Mouse (Mus musculus) testis, adult 2 months (tissue): ENCODE results near the gene Klf1. TPM values are rescaled to one million over a fixed set of nuclear protein-coding genes. Genes with fewer than 3 reads are reported as not detected.
A peak's percentile ranks its signal among the peaks of the same experiment; 100 is the strongest.

ENCODE experiments used
- H3K27ac ChIP-seq: fragments of 200-500 bp; 2 replicates; pipeline ENCODE4 v1.5.1; 2012; ENCODE audit warnings: low read depth, low read length; ENCODE audit not compliant: control insufficient read depth, insufficient read depth
- H3K27me3 ChIP-seq: fragments of 200-500 bp; 2 replicates; pipeline ENCODE4 v1.6.1; 2012; ENCODE audit warnings: mild to moderate bottlenecking, low read length, moderate library complexity; ENCODE audit not compliant: control insufficient read depth, insufficient read depth
- H3K36me3 ChIP-seq: fragments of 200-500 bp; 2 replicates; pipeline ENCODE4 v1.6.1; 2012; ENCODE audit warnings: mild to moderate bottlenecking, low read length; ENCODE audit not compliant: control insufficient read depth, insufficient read depth
- H3K4me1 ChIP-seq: fragments of 200-500 bp; 2 replicates; pipeline ENCODE4 v1.6.1; 2012; ENCODE audit warnings: low read length; ENCODE audit not compliant: control insufficient read depth, insufficient read depth
- H3K4me3 ChIP-seq: fragments of 200-500 bp; 2 replicates; pipeline ENCODE4 v1.5.1; 2012; ENCODE audit warnings: low read depth, mild to moderate bottlenecking, low read length, moderate library complexity, mixed read lengths; ENCODE audit not compliant: control insufficient read depth
- CTCF ChIP-seq: fragments of 200-500 bp; IDR thresholded peaks from 2 replicates; pipeline ENCODE4 v1.5.1; 2012; ENCODE audit warnings: low read depth, mild to moderate bottlenecking, inconsistent platforms, low read length, moderate library complexity; ENCODE audit not compliant: control insufficient read depth, insufficient read depth, insufficient replicate concordance
- POLR2A ChIP-seq: fragments of 200-500 bp; IDR thresholded peaks from 2 replicates; pipeline ENCODE4 v1.6.1; 2012; ENCODE audit warnings: low read depth, mild to moderate bottlenecking, inconsistent platforms, low read length, moderate library complexity; ENCODE audit not compliant: control insufficient read depth
- polyA plus RNA-seq: library from polyadenylated mRNA; depleted of rRNA; stranded (reverse); fragments of >200 nt; gene quantifications from 2 replicates; pipeline ENCODE4 v1.2.3, GENCODE M21; 2012

The Klf1 gene
- polyA plus RNA-seq, 1 experiment, result 0.36 TPM

DNA sequence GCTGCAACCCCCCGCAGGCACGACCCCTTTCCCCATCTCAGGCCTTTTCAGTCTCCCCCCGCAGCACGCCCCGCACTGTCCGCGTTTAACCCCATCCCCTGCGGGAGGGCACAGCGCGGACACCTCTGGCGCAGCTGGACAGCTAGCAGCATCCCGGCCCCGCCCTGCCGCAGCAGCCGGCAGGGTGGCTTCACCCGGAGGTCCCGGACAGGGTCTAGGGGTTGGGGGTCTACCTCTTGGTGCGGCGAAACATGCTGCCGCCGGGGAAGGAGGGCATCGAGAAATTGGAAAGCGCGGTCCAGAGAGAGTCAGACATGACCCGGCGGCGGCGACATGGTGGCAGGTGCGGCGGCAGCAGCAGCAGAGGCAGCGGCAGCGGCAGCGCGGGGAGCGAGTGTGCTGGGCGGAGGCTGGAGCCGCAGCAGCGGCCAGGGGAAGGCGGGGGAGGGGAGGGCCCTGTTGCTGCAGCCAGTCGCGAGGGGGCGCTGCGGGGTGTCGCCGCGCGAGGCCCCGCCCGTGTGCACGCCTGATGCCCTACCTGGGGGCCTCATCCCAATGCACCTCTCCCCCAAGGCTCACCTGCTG is 35.3 kb downstream of the Klf1 start, which contains the start of gene Mast1:
Gene Mast1, minus strand, starts transcription at position 398 of the 585 bp plus-strand sequence.
- H3K4me3 ChIP-seq, result peak within 1 kb of the TSS; percentile 67
- peaks cover 18% of the 10 kb centered on the region for H3K4me1 ChIP-seq
- no peak for TF ChIP-seq POLR2A
- peak; percentile 67 for TF ChIP-seq CTCF
- H3K27me3 ChIP-seq, result no peaks in the 10 kb centered on the region
- H3K27ac ChIP-seq, result no peak within 1 kb of the TSS
- no peaks in the 10 kb centered on the region for H3K36me3 ChIP-seq

DNA sequence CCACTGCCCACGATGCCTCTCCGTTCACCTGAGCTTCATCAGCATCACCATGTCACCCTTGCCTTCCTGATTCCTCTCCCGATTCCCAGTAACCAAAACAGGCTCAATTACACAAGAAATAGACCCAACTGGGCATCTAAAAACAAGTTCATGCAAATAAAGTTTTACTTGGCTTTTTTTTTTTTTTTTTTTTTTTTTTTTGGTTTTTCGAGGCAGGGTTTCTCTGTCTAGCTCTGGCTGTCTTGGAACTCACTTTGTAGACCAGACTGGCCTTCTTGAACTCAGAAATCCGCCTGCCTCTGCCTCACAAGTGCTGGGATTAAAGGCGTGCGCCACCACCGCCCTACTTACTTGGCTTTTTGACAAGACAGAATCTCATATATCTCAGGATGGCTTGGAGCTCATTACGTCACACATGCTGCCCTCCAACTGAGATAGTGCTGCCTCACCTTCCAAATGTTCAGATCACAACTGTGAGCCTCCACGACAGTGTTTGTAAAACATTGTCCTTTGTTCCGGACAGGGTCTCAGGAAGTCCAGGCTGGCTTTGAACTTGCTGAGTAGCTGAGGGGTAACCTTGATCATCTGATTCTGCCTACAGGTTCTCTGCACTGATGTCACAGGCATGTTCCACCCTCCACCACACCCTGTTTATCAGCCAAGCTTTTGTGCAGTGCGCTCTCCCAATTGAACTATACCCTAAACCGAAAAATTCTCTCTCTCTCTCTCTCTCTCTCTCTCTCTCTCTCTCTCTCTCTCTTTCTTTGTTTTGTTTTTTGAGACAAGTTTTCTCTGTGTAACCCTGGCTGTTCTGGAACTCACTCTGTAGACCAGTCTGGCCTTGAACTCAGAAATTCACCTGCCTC is 36.1 kb downstream of the Klf1 start:
- Histone ChIP-seq H3K36me3 (no peaks in the 10 kb centered on the region), H3K27me3 (no peaks in the 10 kb centered on the region), H3K27ac (no peak overlapping the region), H3K4me3 (no peak overlapping the region), H3K4me1 (peaks cover 18% of the 10 kb centered on the region)
- TF ChIP-seq CTCF, result no peak
- no peak for TF ChIP-seq POLR2A

DNA sequence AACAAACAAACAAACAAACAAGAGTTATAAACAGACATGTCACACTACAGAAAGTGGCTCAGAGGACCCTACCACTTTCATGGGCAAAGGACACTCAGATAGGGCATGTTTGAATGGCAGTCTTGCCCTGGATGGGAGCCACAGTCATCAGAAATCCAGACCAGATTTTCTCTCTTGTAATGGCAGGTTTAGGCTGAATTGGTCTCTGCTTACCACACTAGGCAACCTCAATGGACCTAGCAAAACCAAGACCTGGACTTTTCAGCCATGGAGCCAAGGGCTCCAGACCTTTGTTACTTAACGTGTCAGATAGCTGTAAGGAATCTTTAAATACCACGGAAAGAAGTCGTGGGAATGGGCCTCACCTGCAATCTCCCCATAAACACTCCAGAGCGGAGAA is 42.0 kb downstream of the Klf1 start:
- TF ChIP-seq CTCF, result no peak
- no peak for TF ChIP-seq POLR2A
- Histone ChIP-seq H3K4me1 (peaks cover 24% of the 10 kb centered on the region), H3K27me3 (peaks cover 2% of the 10 kb centered on the region; the same call in 1 of the 2 replicates), H3K4me3 (peak overlapping the region; percentile 29; the same call in 1 of the 2 replicates), H3K36me3 (no peaks in the 10 kb centered on the region), H3K27ac (peak overlapping the region; percentile 95)

DNA sequence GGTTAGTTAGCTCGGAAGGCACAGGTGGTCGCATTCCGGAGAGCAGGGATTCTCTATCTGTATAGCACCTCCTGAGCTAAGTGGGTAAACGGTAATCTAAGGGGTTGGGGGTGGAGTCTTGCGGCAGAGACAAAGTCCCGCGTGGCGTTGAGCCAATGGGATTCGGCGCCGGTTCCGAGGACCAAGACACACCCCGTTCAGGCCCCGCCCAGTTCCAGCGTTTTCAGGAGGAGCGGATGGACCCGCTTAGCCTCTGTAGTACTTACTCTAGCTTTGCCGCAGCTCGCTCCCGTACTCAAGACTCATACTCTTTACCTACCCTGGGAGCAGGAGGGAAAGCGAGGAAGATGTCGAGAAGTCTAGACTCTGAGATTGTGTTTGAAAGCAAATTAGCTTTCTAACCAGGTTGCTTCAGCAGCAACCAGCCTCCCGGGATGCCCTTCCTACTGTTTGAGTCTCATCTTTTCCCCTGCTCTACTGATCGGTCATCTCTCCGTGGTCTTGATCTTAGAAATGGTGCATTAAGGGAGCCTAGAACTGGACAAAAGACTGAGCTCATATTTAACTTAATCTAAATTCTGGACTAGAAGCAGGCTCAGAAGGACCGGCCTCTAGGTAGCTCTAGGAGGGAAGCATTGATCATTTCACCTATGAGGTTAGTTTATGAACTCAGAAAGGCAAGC is 42.9 kb downstream of the Klf1 start:
- peaks cover 2% of the 10 kb centered on the region; the same call in 1 of the 2 replicates for H3K27me3 ChIP-seq
- no peaks in the 10 kb centered on the region for H3K36me3 ChIP-seq
- peak overlapping the region; percentile 95 for H3K27ac ChIP-seq
- peaks cover 24% of the 10 kb centered on the region for H3K4me1 ChIP-seq
- peak; percentile 32; the same call in 1 of the 2 replicates for TF ChIP-seq POLR2A
- TF ChIP-seq CTCF, result no peak
- peak overlapping the region; percentile 76 for H3K4me3 ChIP-seq

DNA sequence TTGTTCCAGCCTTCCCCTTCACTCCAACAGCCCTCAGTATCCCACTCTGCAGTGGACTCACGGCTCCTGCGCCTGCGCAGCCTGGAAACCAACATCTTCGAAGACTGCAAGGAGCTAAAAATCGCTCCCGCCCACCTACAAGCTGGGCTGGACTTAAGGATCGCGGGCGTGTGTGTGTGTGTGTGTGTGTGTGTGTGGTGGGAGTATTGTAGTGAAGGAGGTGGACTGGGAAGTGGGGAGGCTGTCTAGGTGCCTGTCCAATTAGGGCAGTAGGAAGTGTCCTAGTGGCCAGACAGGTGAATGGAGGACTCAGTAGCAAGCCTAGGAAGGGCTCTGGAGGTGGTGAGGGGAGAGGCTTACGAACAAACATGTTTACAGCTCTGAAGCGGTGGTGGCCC is 43.5 kb downstream of the Klf1 start:
- Histone ChIP-seq H3K36me3 (no peaks in the 10 kb centered on the region), H3K27ac (no peak overlapping the region), H3K4me3 (peak overlapping the region; percentile 28), H3K4me1 (peaks cover 24% of the 10 kb centered on the region), H3K27me3 (peaks cover 2% of the 10 kb centered on the region; the same call in 1 of the 2 replicates)
- TF ChIP-seq CTCF (no peak), POLR2A (no peak)

DNA sequence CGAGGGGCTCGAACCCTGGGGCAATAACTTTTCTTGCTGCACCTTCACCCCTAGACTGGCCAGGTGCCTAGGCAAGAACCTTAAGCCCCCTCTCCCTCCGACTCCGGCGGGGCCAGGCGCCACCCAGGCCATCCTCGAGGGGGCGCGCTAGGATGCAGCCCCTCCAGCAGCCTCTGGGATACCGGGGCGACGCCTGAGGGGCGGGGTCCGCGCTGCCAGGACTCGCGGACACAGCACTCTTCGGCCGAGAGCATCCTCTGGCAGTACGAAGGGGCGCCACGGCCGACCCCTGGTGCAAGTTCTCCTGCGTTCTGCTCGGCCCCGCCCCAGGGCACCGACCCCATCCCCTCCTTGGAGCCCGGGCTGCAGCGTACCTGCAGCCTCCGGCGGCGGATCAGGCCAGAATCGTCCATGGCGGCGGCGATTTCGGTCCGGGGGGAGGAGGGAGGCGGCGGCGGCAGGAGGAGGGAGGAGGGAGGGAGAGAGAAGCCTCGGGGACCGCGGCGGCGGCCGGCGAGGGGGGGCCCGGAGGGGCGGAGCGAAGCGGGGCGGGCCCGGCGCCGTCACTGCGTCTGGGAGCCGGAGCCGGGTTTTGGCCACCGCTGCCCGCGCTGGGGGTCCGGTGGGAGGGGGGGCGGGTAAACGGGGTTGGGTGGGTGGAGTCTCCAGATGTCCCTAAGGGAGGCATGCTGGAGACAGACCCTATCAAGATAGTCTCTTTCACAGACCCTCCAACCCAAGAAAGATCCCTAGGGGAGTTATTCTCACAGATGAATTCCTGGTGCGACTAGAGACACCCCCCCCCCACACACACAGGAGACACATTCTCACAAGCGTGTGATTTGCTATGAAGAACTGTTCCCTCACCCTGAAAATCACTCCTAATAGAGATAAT is 44.2 kb downstream of the Klf1 start:
- TF ChIP-seq POLR2A, result no peak
- peak; percentile 26; the same call in 1 of the 2 replicates for TF ChIP-seq CTCF
- H3K27me3 ChIP-seq, result peaks cover 2% of the 10 kb centered on the region; the same call in 1 of the 2 replicates
- H3K4me3 ChIP-seq, result peak overlapping the region; percentile 15
- no peak overlapping the region for H3K27ac ChIP-seq
- H3K4me1 ChIP-seq, result peaks cover 24% of the 10 kb centered on the region
- H3K36me3 ChIP-seq, result no peaks in the 10 kb centered on the region
